Mouse (Mus musculus) hematopoietic stem cell, adult 5-6 weeks (primary cell): ENCODE data around the gene Tsc22d3. TPM values are rescaled to one million over a fixed set of nuclear protein-coding genes. Genes with fewer than 3 reads are reported as not detected.
"Not testable (repeated sequence)": the region's sequence is repeated elsewhere in the genome, so short reads cannot be mapped to it uniquely, and the experiment has no call there.

Experiments
- ATAC-seq, 2 experiments: fragments of 125-278 bp in 1 of 2; replicated peaks in 1 of 2; 2 replicates each; pipeline ENCODE4 v1.8.0; 2016 to 2017; ENCODE audit warnings: inconsistent platforms in 2 of 2, mild to moderate bottlenecking in 2 of 2, moderate number of reproducible peaks in 2 of 2, low read depth in 1 of 2, moderate TSS enrichment in 1 of 2; ENCODE audit not compliant: low FRiP score in 2 of 2, poor library complexity in 2 of 2, severe bottlenecking in 2 of 2, insufficient read depth in 1 of 2, low TSS enrichment in 1 of 2
- total RNA-seq: library from RNA; stranded (forward); fragments of 172-1452, 232-1000 nt; gene quantifications from 2 replicates; pipeline ENCODE4 v1.2.3, GENCODE M21; 2017

Gene Tsc22d3
- total RNA-seq, 1 experiment from 2014 or later = 66.6 TPM

DNA sequence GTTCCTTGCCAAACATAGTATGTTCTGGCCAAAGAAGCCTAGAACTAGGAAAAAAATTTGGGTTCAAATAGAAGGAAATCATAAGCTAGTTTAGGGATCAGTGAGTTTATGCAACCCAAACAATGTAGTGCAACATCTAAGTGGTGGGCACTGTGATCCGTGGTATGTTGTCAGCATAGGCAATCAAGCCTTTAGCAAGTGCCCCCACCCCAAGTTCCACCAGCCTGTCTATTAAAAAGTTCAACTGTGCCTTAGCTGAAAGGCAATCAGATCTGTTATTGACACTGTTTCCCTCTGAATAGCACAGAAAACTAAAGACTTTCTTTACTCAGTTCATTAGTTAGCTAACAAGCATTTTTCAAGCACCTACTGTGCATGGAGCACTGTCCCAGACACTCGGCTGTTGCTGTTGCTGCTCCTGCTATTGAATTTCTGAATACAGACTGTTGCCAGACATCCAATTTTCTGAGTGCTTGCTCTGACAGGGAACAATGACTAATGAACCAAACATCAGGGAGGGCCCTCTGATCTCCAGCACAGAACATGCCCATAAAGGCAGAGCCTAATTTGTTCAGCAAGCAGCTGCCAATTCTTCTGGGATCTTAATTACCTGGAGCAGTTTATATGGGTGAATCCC, 27.6 kb downstream of the Tsc22d3 start:
- ATAC-seq = no peak

DNA sequence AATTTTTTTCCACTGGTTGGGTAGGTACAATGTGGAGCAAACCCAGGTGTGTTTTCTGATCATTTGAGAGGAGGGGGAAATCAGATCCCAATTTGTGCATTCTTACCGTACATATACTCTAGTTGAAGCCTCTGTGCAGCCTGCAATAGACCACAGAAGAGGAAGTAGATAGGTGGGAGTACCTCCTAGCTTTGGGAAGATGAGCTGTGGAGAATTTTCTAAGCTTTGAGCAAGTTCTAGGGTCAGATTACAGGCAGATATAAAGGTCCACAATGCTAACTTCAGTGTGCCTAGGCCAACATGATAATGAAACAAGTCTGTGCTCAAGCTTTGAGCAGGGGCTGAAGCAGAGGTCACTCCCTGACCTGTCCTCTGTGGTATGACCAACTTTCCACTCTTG, 30.9 kb downstream of the Tsc22d3 start:
- ATAC-seq = no peak

DNA sequence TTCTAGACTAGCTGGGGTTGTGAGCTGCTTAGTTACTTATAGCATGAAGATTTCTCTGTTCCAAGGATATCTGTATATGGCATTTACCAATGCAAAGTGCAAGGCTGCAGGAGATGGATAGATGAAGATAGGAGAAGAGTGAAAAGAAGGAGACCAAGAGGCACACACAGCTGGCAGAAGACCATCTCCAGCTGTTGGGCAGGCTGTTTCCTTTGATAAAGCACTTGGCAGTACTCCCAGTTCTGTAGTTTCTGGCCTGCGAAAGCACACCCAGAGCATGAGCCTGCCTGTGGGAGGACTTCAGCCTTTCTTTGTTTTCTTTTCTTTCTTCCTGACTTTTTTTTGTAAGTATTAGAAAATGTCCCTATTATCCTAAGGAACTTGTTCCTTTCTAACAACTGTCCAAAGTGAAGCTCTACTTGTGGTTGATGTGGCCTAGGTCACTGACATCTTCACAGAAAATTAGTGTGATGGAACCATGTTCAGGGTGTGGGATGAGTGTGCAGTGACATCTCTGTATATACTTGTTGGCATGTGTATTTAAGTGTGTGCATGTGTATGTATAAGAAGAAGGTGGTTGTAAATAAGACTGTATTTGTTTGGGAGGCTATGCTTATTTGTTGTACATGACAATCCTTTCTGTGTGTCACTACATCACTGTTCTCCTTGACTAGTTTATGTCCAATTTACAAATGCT, 32.6 kb downstream of the Tsc22d3 start:
- ATAC-seq = peak; percentile 69 to 88

DNA sequence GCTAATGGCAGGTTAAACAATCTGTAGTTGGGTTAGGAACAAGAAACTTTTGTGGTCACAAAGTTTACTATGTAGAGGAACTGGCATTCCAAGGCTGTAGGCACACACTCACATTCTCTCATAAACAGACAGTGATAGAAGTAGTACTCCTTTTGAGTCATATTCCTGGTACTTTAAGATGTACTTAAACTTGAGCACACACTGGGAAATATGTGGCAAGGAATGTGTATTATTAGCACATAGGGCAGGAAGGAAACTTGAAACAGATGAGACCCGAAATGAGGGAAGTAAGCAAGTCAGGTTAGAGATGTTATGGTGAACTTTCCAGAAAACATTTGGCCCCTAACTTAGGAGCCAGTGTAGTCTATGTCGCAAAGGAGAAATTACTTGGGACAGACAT, 34.7 kb downstream of the Tsc22d3 start:
- no peak for ATAC-seq

DNA sequence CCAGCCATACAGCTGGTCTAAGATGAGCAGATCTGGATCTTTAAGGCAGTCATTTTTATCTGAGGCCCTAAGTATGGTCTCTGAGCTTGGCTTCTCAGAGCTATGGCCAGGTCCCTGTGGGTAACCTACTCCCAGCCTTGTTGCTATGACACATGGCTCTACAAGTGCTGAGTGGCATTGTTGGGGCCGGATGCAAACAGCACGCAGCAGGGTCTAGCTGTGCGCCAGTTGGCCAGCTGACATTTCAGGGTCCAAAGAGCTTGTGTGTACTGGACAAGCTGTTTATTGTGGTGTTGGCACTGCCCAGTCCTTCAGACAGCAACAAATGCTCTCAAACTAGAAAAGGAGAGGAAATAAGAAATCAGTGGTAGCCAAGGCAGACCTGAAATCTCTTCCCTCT, 35.2 kb downstream of the Tsc22d3 start:
- no peak for ATAC-seq

DNA sequence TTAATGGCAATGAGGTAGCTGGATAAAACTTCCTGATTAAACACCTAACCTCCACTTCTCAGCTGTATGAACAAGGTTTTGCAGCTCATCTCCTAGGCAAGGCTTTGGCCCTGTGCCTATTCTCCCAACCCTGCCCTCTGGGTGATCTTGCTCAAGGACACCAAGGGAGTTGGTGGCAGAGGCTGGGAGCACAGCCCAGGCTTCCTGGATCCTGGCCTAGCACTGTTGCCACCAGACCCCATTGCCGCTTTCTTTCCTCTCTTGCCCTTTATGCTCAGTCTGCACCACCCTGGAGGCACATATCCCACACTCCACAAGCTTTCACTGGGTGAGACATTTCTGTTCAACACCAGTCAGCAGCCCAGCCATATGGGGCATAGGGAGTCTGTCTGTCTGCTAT, 35.7 kb downstream of the Tsc22d3 start:
- no peak for ATAC-seq

DNA sequence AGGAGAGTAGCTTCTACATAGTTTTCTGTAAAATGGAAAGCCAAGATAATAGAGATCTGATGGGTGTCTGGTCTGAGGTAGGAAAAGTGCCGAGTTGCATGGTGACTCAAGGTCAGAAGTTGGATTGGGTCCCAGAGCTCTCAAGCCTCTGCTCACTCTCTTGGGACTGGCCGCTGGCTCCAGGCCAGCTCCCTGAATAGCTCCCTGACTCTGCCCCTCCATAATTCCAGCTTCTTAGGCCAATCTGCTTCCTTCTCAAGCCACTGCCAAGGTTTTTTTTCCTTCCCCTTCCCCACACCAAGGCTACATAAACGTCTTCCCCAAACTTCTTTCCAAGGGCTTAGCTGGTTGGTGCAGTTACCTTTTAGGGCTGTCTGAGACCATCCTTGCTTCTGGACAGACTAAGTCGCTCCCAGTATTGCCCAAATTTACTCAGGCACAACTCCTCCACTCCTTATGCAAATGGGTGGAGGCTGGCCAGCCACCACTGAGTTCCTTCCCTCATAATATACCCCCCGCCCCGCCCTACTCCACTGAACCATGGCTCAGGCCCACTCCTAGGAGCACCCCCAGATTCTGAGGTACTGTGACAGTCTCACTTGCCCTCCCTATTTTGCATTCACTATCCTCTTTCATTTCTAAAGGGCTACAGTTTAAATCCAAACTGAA, 42.1 kb downstream of the Tsc22d3 start:
- ATAC-seq = no peak

DNA sequence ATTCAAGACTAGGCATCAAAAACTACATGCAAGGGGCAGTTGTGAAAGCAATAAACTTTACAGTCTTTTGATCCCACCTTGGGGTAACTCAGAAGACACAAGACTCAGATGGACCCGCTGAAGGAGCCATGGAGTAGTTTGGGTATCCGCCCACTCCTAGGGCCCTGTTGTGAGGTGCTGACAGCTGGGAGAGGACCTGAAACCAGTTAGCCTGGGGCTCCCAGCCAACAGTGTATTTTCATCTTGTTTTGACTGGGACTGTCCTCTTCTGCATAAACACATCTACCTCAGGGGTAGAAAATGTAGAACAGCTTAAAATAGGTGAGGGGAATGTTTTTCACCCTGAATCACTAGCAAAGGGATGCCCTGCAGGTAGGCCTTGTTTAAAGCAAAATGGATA, 44.5 kb downstream of the Tsc22d3 start:
- ATAC-seq = no peak

DNA sequence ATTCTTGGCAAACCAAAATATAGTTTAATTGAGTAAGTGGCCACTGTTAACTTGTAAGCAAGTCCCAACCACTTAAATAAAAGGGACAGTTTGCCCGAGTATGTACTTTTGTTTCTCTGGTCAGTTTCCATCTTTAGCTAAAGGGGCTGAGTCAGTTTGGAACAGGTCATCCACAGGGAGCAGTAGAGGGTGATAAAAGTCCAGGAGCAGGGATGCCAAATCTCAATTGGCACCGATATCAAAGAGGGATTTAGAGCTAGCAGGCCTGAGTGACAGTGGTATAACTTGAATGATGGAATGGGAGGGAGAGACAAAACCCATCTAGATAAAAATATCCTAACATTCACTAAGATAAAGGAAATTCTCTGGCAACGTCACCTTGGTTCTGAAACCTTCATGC, 45.0 kb downstream of the Tsc22d3 start:
- ATAC-seq = no peak

DNA sequence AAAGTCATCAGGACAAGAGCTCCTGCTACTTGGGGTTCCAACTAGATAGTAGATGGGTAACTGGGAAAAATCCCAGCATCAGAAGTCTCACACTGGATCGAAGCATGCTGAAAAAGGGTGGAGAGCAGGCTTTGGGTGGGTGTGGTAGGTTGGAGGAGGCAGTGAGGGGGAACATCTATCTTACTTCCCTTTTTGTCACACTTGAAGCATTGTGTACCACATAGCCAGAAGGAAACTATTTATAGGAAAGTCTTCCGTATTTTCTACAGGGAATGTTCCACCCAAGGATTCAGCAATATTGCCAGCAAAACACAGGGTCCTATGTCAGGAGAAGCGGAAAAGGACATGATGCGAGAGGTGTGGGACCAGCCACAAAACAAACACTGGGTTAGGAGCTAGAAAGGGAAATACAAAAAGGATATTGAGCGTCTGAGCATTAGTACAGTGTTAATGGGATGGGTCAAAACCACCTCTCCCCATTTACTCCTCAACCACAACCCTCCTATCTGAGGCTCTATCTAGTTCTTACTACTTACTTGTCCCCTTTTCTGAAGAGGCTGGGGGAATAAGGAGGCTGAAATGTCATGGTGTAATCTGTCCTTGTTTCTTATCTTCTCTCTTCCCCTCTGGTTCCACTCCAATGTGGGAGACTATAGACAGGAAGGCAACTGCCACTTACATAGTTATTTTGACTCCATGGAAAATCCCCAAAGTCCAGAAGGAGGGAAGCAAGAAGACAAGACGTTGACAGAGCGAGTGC, 52.6 kb downstream of the Tsc22d3 start:
- ATAC-seq = no peak

DNA sequence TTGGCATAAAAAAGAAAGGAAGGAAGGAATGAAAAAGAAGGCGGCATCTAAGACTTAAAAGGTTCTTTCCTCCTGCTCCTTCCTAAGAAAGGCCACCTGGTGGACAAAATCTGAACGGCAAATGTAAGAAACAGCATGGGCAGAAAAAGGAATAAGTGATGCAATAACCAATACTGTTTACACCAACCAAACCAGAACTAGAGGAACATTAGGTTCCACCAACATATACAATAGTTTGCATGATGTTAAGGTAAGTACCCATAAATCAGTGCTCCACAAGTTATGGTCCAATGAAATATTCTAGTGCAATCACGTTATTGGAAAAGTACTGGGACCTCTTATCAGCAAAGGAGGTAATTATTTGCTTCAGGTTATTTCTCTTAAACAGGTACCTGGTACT, 55.7 kb downstream of the Tsc22d3 start:
- no peak for ATAC-seq

DNA sequence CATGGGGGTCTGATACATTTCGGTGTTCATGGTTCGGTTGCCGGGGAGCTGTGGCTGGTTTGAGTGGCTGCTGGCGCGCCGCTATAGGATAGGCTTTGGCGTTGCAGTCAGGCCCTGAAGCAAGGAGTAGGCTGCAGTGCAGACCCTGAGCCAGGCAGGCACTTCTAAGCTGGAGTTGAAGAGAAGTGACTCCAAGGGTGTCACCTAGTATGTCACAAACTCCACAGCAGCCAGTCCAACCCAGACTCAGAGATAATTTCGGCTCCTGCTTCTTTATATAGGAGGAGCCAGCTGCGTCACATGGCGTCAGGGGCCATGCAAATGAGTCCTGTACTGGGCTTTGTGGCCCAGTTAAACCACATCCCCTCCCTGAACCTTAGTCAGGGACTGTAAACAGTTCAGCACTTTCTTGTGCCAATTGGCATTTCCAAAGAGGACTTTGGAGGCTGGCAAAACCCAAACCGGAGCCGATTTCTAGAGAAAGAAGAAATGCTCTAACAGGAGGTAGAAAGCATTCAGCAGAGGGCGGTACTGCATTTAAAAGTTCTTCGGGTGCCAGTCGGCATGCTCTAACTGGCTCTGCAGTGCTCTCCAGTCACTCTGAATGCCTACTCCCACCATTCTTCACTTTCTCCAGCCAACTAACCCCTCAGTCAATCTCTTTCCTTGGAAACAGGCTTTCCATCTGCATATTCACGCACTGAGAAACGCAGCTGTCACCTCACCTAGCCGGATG, 57.4 kb downstream of the Tsc22d3 start:
- peak; percentile 82 to 87 for ATAC-seq

DNA sequence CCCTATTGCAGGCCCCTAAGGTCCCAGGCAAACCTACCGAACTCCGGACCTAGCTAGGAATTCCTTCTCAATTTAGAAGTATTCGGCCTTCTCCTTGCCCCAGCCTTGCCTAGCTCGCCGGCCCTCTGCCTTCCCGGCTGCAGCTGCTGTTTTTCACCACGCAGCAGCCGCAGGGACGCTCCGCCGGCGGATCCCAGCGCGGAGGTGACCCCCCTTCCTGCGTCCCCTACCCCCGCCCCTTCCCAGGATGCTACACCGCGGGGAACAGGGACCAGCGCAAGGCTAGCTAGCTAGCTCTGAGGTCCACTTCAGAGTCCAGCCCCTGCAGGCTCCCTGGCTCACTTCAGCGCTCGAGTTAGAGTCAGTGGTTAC, 58.0 kb downstream of the Tsc22d3 start:
- ATAC-seq = peak; percentile 1 to 3; a peak in 2 of 4 replicates

DNA sequence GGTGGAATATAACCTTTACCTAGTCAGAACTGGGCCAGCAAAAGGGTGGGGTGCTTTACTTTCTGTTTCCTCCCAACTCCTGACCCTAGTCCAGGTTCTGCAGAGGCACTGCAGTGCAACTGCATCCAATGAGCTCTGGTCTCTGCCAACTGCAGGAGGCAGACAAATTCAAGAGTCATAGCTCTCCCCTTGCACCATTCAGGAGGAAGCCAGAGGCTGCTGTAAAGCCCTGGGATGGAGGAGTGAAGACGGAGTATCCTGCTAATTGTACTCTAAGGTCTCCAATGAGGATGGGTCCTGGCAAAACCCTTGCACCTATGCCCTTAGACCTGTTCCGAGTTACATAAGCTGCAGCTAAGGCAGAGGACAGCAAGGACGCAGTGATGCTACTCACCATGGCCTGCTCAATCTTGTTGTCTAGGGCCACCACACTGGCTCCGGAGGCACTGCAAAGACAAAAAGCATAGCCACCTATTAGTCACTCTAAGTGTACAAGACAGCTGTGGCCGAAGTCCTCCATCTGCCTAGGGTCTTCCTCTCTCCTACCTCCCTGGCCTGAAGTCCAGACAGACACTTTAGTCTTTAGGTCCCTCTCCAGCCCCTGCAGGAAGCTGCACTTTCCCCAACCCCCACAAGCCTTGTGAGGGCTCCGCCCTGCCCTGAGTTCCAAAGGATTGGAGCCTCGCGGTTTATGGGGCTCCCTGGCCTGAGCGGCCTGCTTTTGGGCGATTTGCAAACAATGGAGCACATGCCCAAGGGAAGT, 58.6 kb downstream of the Tsc22d3 start:
- no peak for ATAC-seq

DNA sequence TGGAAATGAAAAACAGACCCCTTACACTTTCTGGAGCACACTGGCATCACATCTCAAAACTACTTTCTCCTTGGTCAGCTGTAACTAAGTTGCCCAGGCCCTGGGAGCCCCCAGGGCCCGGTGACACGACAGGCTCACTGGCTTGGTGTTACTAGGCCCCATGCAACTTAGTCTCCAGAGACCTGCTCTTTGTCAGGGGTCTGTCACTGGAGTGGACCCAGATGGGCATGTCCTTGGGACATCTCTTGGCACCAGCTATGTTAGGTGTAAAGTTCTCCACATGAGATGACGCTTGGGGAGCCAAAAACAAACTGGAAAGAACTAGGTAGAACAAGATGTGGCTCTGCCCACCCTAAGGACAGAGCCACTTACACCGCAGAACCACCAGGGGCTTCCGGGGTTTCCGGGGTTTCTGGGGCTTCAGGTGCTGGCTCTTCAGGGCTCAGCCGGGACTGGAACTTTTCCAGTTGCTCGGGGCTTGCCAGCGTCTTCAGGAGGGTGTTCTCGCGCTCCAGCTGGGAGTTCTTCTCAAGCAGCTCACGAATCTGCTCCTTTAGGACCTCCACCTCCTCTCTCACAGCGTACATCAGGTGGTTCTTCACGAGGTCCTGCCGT, 59.9 kb downstream of the Tsc22d3 start:
- ATAC-seq = no peak

DNA sequence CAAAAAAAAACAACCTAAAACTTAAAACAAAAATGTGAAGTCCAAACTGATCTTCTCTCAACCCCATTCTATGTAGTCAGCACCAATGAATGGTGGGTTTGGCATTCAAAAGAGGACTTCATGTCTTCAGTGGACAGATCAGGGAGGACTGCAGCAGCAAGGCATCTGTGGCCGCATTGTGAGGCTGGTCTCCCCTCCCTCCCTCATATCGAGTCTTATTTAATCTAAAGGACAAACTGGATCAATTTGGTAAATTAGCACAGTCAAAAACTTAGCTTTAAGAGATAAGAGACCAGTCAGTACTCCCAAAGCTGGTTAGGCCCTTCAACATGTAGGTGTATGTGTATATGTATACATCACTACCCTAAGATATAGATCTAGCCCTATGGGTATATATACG, 60.6 kb downstream of the Tsc22d3 start:
- not testable (repeated sequence) for ATAC-seq
